Mouse (Mus musculus) heart, postnatal 0 days (tissue): ENCODE results near the gene Palm2. TPM values are rescaled to one million over a fixed set of nuclear protein-coding genes. Genes with fewer than 3 reads are reported as not detected.

Experiments used
- ATAC-seq: fragments of 200-750 bp; cut with Nextera tagmentation; 2 replicates; pipeline ENCODE4 v1.8.0; 2017; ENCODE audit warnings: low read depth, moderate number of reproducible peaks, moderate library complexity; ENCODE audit not compliant: insufficient read depth
- DNase-seq: peaks from one replicate; pipeline ENCODE4 v3.0.0-alpha.2; 2016; ENCODE audit warnings: low spot score
- H3K27ac ChIP-seq: fragments of 300-500 bp; sonication (generic); 2 replicates; pipeline ENCODE4 v1.5.1; 2014; ENCODE audit warnings: low read depth, mild to moderate bottlenecking
- H3K27me3 ChIP-seq: fragments of 300-500 bp; sonication (generic); 2 replicates; pipeline ENCODE4 v1.6.1; 2014; ENCODE audit warnings: low read length, mixed read lengths; ENCODE audit not compliant: control insufficient read depth, insufficient read depth
- H3K36me3 ChIP-seq: fragments of 300-500 bp; sonication (generic); replicated peaks from 2 replicates; pipeline ENCODE4 v1.6.1; 2014; ENCODE audit warnings: low read length, mixed read lengths; ENCODE audit not compliant: control insufficient read depth, insufficient read depth
- H3K4me1 ChIP-seq: fragments of 300-500 bp; sonication (generic); 2 replicates; pipeline ENCODE4 v1.6.1; 2014; ENCODE audit warnings: antibody characterized with exemption; ENCODE audit not compliant: control insufficient read depth, insufficient read depth
- H3K4me2 ChIP-seq: fragments of 300-500 bp; sonication (generic); 2 replicates; pipeline ENCODE4 v1.6.1; 2014; ENCODE audit warnings: low read depth, mild to moderate bottlenecking, low read length, moderate library complexity
- H3K4me3 ChIP-seq: fragments of 300-500 bp; sonication (generic); 2 replicates; pipeline ENCODE4 v1.5.1; 2014; ENCODE audit warnings: low read depth, low read length
- H3K9ac ChIP-seq: fragments of 300-500 bp; sonication (generic); replicated peaks from 2 replicates; pipeline ENCODE4 v1.6.1; 2014; ENCODE audit warnings: low read depth, low read length, mixed read lengths
- H3K9me3 ChIP-seq: fragments of 300-500 bp; sonication (generic); replicated peaks from 2 replicates; pipeline ENCODE4 v1.6.1; 2016; ENCODE audit warnings: low read length; ENCODE audit not compliant: control insufficient read depth
- CTCF ChIP-seq: IDR thresholded peaks from 2 replicates; pipeline ENCODE4 v1.5.1; 2016; ENCODE audit warnings: antibody characterized with exemption, control low read depth, low read depth
- EP300 ChIP-seq: IDR thresholded peaks from 2 replicates; pipeline ENCODE4 v1.6.1; 2016; ENCODE audit warnings: antibody characterized with exemption, low read depth
- WGBS: fragments of 180-500 bp; shearing (Covaris S2); extraction: QIAGEN DNeasy Blood & Tissue Kit; methylation state at CpG from one replicate; pipeline ENCODE4 v1.1.7; 2014; 5-methylcytosine and 5-hydroxymethylcytosine counted together
- polyA plus RNA-seq: library from polyadenylated mRNA; unstranded; fragments of >200 nt; fragmentation: Nextera tagmentation; extraction: Ambion mirVana; gene quantifications from 2 replicates; pipeline ENCODE4 v1.2.1, GENCODE M21; 2015
- total RNA-seq: library from RNA; depleted of rRNA; stranded (reverse); fragments of >200 nt; gene quantifications from 2 replicates; pipeline ENCODE4 v1.2.3, GENCODE M21; 2014; ENCODE audit warnings: low replicate concordance

The Palm2 gene
- total and polyA plus RNA-seq, 2 experiments from 2014 or later = 6.6 to 12.6 TPM

DNA sequence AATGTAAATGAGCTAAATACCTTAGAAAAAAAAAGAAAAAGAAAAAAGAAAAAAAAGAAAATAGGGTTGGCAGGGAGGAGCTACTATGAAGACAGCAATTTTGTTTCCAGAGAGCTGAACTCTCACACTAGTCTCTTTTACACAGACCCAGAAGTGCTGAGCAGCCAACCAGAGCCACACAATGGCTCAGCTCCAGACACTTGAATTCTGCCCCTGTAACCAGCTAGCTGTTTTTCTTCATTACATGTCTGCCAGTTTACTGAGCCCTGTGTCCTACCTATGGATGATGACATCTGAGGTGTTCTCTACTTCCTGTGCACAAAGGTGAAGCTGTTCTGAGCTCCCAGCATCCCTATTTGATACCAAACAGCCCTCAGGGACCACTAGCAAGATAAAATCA lies 94.2 kb downstream of the Palm2 start:
- no peaks in the 10 kb centered on the region for H3K9me3 ChIP-seq
- no peaks in the 10 kb centered on the region for H3K36me3 ChIP-seq
- H3K27ac ChIP-seq = no peak overlapping the region

GRCm38 (mm10) chr4:57533686-57534085 lies 99.6 kb downstream of the Palm2 start:
- H3K4me3 ChIP-seq = no peak overlapping the region
- no peak overlapping the region for H3K4me2 ChIP-seq
- H3K9me3 ChIP-seq = 0 out of 2 replicates have a peak, but pooled peaks cover 3% of the 10 kb centered on the region
- no peak for ATAC-seq
- no peaks in the 10 kb centered on the region for H3K27me3 ChIP-seq
- no peak for TF ChIP-seq EP300
- TF ChIP-seq CTCF = no peak
- 85% methylated on average over 6 of the region's 6 CpGs for WGBS
- no peak overlapping the region for H3K9ac ChIP-seq
- H3K36me3 ChIP-seq = no peaks in the 10 kb centered on the region
- no peak for DNase-seq
- H3K4me1 ChIP-seq = 0 out of 2 replicates have a peak, but pooled peaks cover 18% of the 10 kb centered on the region
- H3K27ac ChIP-seq = no peak overlapping the region

More for the DNA sequence above, 94.2 kb downstream of the Palm2 start:
- DNase-seq (no peak), ATAC-seq (no peak)
- no peak overlapping the region for H3K4me3 ChIP-seq
- no peak overlapping the region for H3K4me2 ChIP-seq
- peaks cover 12% of the 10 kb centered on the region for H3K4me1 ChIP-seq
- no peaks in the 10 kb centered on the region for H3K27me3 ChIP-seq
- no peak for TF ChIP-seq CTCF
- TF ChIP-seq EP300 = no peak
- no peak overlapping the region for H3K9ac ChIP-seq

DNA sequence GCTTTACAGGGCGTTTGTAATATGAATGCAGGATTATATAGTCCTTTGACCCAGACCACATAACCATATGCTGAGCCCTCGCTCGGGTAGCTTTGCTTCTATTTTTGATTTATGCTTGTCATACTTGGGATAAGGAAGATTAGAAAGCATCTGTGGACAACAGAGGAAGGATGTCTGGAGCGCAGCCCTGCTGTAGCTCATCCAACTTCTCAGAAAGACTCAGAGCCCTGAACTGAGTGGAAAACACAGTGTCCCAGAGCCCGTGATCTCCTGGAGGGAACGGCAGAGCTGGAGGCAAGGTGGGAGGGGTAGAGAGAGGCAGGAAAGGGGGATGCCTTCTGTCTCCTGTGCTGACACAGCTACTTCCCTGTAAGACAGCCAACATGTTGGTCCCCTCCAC lies 100.2 kb downstream of the Palm2 start:
- 0 out of 2 replicates have a peak, but pooled peaks cover 18% of the 10 kb centered on the region for H3K4me1 ChIP-seq
- DNase-seq (peak; percentile 21), ATAC-seq (0 out of 2 replicates have a peak, but pooled peaks have one; percentile 22)
- H3K9ac ChIP-seq = no peak overlapping the region
- H3K27me3 ChIP-seq = no peaks in the 10 kb centered on the region
- no peak overlapping the region for H3K4me2 ChIP-seq
- H3K9me3 ChIP-seq = 0 out of 2 replicates have a peak, but pooled peaks cover 3% of the 10 kb centered on the region
- no peak overlapping the region for H3K4me3 ChIP-seq
- no peaks in the 10 kb centered on the region for H3K36me3 ChIP-seq
- H3K27ac ChIP-seq = peak overlapping the region; percentile 22
- TF ChIP-seq EP300 = no peak
- no peak for TF ChIP-seq CTCF
- 10% methylated on average over 6 of the region's 6 CpGs for WGBS

- Histone ChIP-seq H3K36me3 (no peaks in the 10 kb centered on the region), H3K27ac (no peak overlapping the region), H3K4me3 (no peak overlapping the region), H3K27me3 (no peaks in the 10 kb centered on the region), H3K9me3 (0 out of 2 replicates have a peak, but pooled peaks cover 3% of the 10 kb centered on the region), H3K4me1 (0 out of 2 replicates have a peak, but pooled peaks cover 18% of the 10 kb centered on the region), H3K4me2 (no peak overlapping the region), H3K9ac (no peak overlapping the region)
- no peak for ATAC-seq
- no peak for DNase-seq
- TF ChIP-seq CTCF (no peak), EP300 (no peak)
- WGBS = 89% methylated on average over 4 of the region's 4 CpGs
These were observed 101.0 kb downstream of the Palm2 start for GRCm38 (mm10) chr4:57535087-57535486.

DNA sequence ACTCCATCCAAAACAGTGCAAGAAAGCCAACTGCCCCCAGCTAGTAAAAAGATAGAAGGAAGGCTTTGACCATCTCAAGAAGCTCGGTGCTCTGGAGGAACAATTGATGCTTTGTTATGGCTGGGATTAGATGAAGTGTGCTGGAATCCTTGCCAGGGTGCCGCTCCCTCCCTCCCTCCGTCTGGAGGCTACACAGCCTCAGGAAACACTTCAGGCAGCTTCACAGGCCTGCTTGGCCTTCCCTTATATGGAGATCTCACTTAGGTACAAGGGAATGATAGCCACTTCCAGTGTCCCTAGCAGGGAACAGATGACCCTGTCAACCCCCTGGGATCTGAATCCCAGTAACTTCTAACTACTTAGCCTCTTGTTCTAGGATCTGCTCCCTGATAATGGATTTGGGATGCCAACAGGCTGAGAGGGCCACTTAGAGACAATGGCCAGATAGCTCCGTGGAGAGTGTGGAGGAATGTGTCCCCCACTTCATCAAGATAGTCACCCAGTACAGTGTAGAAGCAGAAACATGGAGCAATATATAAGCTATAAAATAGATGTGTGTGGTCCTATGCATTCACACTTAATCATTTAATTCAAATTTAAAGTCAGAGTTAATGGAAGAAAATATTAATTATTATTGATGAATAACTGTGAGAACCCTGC lies 104.1 kb downstream of the Palm2 start:
- Histone ChIP-seq H3K36me3 (no peaks in the 10 kb centered on the region), H3K4me3 (no peak overlapping the region), H3K9me3 (0 out of 2 replicates have a peak, but pooled peaks cover 3% of the 10 kb centered on the region), H3K4me1 (0 out of 2 replicates have a peak, but pooled peaks cover 18% of the 10 kb centered on the region), H3K27me3 (no peaks in the 10 kb centered on the region), H3K27ac (peak overlapping the region; percentile 78), H3K9ac (no peak overlapping the region), H3K4me2 (no peak overlapping the region)
- no peak for TF ChIP-seq CTCF
- no peak for TF ChIP-seq EP300
- DNase-seq (peak; percentile 71), ATAC-seq (peak; percentile 86)
- WGBS = 6% methylated on average over 4 of the region's 4 CpGs
